Mouse (Mus musculus) liver, adult 2 months (tissue): ENCODE measurements around the gene Proser3. TPM values are rescaled to one million over a fixed set of nuclear protein-coding genes. Genes with fewer than 3 reads are reported as not detected.

Experiments used
- DNase-seq: peaks from one replicate; pipeline ENCODE4 v3.0.0-alpha.2; 2011; ENCODE audit warnings: low read depth, low spot score; ENCODE audit errors: extremely low read depth
- H3K27ac ChIP-seq: fragments of 200-500 bp; replicated peaks from 2 replicates; pipeline ENCODE4 v1.5.1; 2012; ENCODE audit warnings: low read depth, mild to moderate bottlenecking, control low read depth, inconsistent platforms, low read length; ENCODE audit not compliant: insufficient read depth
- H3K27me3 ChIP-seq: fragments of 200-500 bp; 2 replicates; pipeline ENCODE4 v1.6.1; 2012; ENCODE audit warnings: mild to moderate bottlenecking, moderate library complexity, low read length, inconsistent platforms; ENCODE audit not compliant: control insufficient read depth, insufficient read depth
- H3K36me3 ChIP-seq: fragments of 200-500 bp; 2 replicates; pipeline ENCODE4 v1.6.1; 2012; ENCODE audit warnings: low read length, inconsistent platforms; ENCODE audit not compliant: control insufficient read depth, insufficient read depth
- H3K4me1 ChIP-seq: fragments of 200-500 bp; 2 replicates; pipeline ENCODE4 v1.6.1; 2011; ENCODE audit warnings: low read length; ENCODE audit not compliant: control insufficient read depth, insufficient read depth
- H3K4me3 ChIP-seq: fragments of 200-500 bp; 2 replicates; pipeline ENCODE4 v1.5.1; 2011; ENCODE audit warnings: low read depth, mild to moderate bottlenecking, control low read depth, low read length, moderate library complexity; ENCODE audit not compliant: insufficient read depth
- H3K79me2 ChIP-seq: fragments of 200-500 bp; 2 replicates; pipeline ENCODE4 v1.6.1; 2012; ENCODE audit warnings: inconsistent platforms, mild to moderate bottlenecking, low read length, moderate library complexity; ENCODE audit not compliant: control insufficient read depth, insufficient read depth
- H3K9ac ChIP-seq: fragments of 200-500 bp; 2 replicates; pipeline ENCODE4 v1.6.1; 2012; ENCODE audit warnings: low read depth, mild to moderate bottlenecking, control low read depth, inconsistent platforms, low read length
- CTCF ChIP-seq: fragments of 200-500 bp; IDR thresholded peaks from 2 replicates; pipeline ENCODE4 v1.5.1; 2011; ENCODE audit warnings: low read depth, low read length, control low read depth
- POLR2A ChIP-seq: fragments of 200-500 bp; IDR thresholded peaks from 2 replicates; pipeline ENCODE4 v1.6.1; 2011; ENCODE audit warnings: low read length, control low read depth; ENCODE audit not compliant: insufficient read depth; ENCODE audit errors: extremely low read depth
- WGBS: fragments of 180-500 bp; shearing (Covaris S2); methylation state at CpG from one replicate; pipeline ENCODE4 v1.1.7; 2018; 5-methylcytosine and 5-hydroxymethylcytosine counted together
- polyA plus RNA-seq: library from polyadenylated mRNA; depleted of rRNA; stranded (reverse); fragments of >200 nt; gene quantifications from 2 replicates; pipeline ENCODE4 v1.2.3, GENCODE M21; 2012
- total RNA-seq: library from RNA; depleted of rRNA; stranded (reverse); fragments of >200 nt; gene quantifications from 2 replicates; pipeline ENCODE4 v1.2.3, GENCODE M21; 2014

Proser3 gene
- total and polyA plus RNA-seq, 2 experiments, result 1.6 to 4.5 TPM

- Histone ChIP-seq H3K4me1 (peaks cover 4% of the 10 kb centered on the region; the same call in 1 of the 2 replicates), H3K9ac (no peak overlapping the region), H3K79me2 (no peaks in the 10 kb centered on the region), H3K4me3 (no peak overlapping the region), H3K27me3 (no peaks in the 10 kb centered on the region), H3K27ac (no peak overlapping the region), H3K36me3 (0 out of 2 replicates have a peak, but pooled peaks cover 2% of the 10 kb centered on the region)
- TF ChIP-seq POLR2A, result no peak
- TF ChIP-seq CTCF, result no peak
- no peak for DNase-seq
- 97% methylated on average over 1 of the region's 1 CpGs for WGBS
These were observed 1.5 kb downstream of the Proser3 start for GRCm38 (mm10) chr7:30550603-30551002.

GRCm38 (mm10) chr7:30549880-30550279, 2.2 kb downstream of the Proser3 start:
- Histone ChIP-seq H3K79me2 (no peaks in the 10 kb centered on the region), H3K36me3 (0 out of 2 replicates have a peak, but pooled peaks cover 2% of the 10 kb centered on the region), H3K27ac (no peak overlapping the region), H3K4me3 (no peak overlapping the region), H3K27me3 (no peaks in the 10 kb centered on the region), H3K9ac (no peak overlapping the region), H3K4me1 (peaks cover 4% of the 10 kb centered on the region; the same call in 1 of the 2 replicates)
- no peak for DNase-seq
- WGBS, result 84% methylated on average over 2 of the region's 2 CpGs
- TF ChIP-seq POLR2A, result no peak
- TF ChIP-seq CTCF, result no peak

- Histone ChIP-seq H3K27me3 (no peaks in the 10 kb centered on the region), H3K4me1 (no peaks in the 10 kb centered on the region), H3K27ac (no peak overlapping the region), H3K36me3 (0 out of 2 replicates have a peak, but pooled peaks cover 2% of the 10 kb centered on the region), H3K9ac (no peak overlapping the region), H3K4me3 (no peak overlapping the region), H3K79me2 (no peaks in the 10 kb centered on the region)
- WGBS, result 88% methylated on average over 2 of the region's 2 CpGs
- TF ChIP-seq POLR2A, result no peak
- TF ChIP-seq CTCF, result no peak
- no peak for DNase-seq
These were observed 7.8 kb downstream of the Proser3 start for GRCm38 (mm10) chr7:30544327-30544726.

- Histone ChIP-seq H3K4me1 (no peaks in the 10 kb centered on the region), H3K36me3 (no peaks in the 10 kb centered on the region), H3K27me3 (no peaks in the 10 kb centered on the region), H3K9ac (no peak overlapping the region), H3K4me3 (no peak overlapping the region), H3K27ac (no peak overlapping the region), H3K79me2 (no peaks in the 10 kb centered on the region)
- DNase-seq, result no peak
- TF ChIP-seq POLR2A (no peak), CTCF (no peak)
- 95% methylated on average over 7 of the region's 7 CpGs for WGBS
These were observed 11.5 kb downstream of the Proser3 start for GRCm38 (mm10) chr7:30540572-30540971.

GRCm38 (mm10) chr7:30534633-30535577, 17.2 kb downstream of the Proser3 start, which contains the start of gene Arhgap33:
TSS of gene Arhgap33 (minus strand) at chr7:30535060.
- Histone ChIP-seq H3K27me3 (no peaks in the 10 kb centered on the region), H3K4me1 (no peaks in the 10 kb centered on the region), H3K27ac (no peak within 1 kb of the TSS), H3K36me3 (no peaks in the 10 kb centered on the region), H3K9ac (peak within 1 kb of the TSS; percentile 59), H3K4me3 (peak within 1 kb of the TSS; percentile 66), H3K79me2 (no peaks in the 10 kb centered on the region)
- TF ChIP-seq CTCF (no peak), POLR2A (no peak)
- peak; percentile 72 for DNase-seq
- WGBS, result 1% methylated on average over 79 of the region's 84 CpGs

GRCm38 (mm10) chr7:30533941-30534632, 18.0 kb downstream of the Proser3 start:
- no peaks in the 10 kb centered on the region for H3K4me1 ChIP-seq
- WGBS, result 24% methylated on average over 26 of the region's 26 CpGs
- peak overlapping the region; percentile 59; the same call in 1 of the 2 replicates for H3K9ac ChIP-seq
- no peaks in the 10 kb centered on the region for H3K27me3 ChIP-seq
- no peaks in the 10 kb centered on the region for H3K79me2 ChIP-seq
- no peak for DNase-seq
- H3K36me3 ChIP-seq, result no peaks in the 10 kb centered on the region
- H3K4me3 ChIP-seq, result peak overlapping the region; percentile 66; the same call in 1 of the 2 replicates
- TF ChIP-seq POLR2A (no peak), CTCF (no peak)
- no peak overlapping the region for H3K27ac ChIP-seq
